Mouse (Mus musculus): ENCODE data around the gene Apol6. TPM values are rescaled to one million over a fixed set of nuclear protein-coding genes. Genes with fewer than 3 reads are reported as not detected.

Apol6 gene
- polyA plus RNA-seq, 1 experiment from 2014 or later = not detected

GRCm38 (mm10) chr15:77078786-77079185 lies 34.3 kb downstream of the Apol6 start:
- Histone ChIP-seq H3K36me3 (peaks cover 46% of the 10 kb centered on the region), H3K4me1 (no peaks in the 10 kb centered on the region), H3K27me3 (no peaks in the 10 kb centered on the region), H3K27ac (no peak overlapping the region), H3K9me3 (replicated peaks) (no peaks in the 10 kb centered on the region), H3K4me3 (no peak overlapping the region), H3K4me2 (replicated peaks) (no peak overlapping the region), H3K9ac (no peak overlapping the region)
- ATAC-seq (ENCODE audit: low FRiP score) = no peak
- 43% methylated on average over 3 of the region's 3 CpGs for WGBS

- no peak overlapping the region for H3K9ac ChIP-seq
- H3K4me3 ChIP-seq = no peak overlapping the region
- H3K4me1 ChIP-seq = no peaks in the 10 kb centered on the region
- no peaks in the 10 kb centered on the region for H3K27me3 ChIP-seq
- WGBS = 62% methylated on average over 14 of the region's 14 CpGs
- no peak for ATAC-seq (ENCODE audit: low FRiP score)
- peaks cover 46% of the 10 kb centered on the region for H3K36me3 ChIP-seq
- no peak overlapping the region for H3K4me2 ChIP-seq (replicated peaks)
- H3K9me3 ChIP-seq (replicated peaks) = no peaks in the 10 kb centered on the region
- no peak overlapping the region for H3K27ac ChIP-seq
Measured at GRCm38 (mm10) chr15:77079256-77079822, 34.8 kb downstream of the Apol6 start.

DNA sequence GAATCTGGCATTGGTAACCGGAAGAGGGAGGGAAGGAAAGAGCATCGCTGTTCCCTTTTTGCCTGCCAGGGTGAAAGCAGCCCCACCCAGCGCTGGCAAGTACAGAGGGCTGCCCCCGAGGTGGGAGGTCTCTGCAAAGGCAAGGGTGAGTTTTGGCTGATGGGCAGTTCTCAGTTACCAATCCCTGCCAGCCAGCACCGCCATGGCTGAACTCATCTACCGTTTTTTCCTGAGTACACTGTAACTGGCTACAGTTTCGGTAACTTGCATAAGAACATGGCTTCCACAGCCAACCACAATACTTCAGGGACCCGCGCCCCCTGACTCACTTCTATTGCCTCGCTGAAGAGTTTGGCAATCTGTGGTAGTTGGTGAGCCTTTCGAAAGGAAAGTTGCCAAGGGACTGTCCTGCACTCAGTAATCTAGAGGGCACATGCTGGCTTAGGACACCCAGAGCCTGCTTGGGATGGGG lies 35.4 kb downstream of the Apol6 start:
- Histone ChIP-seq H3K36me3 (peaks cover 52% of the 10 kb centered on the region), H3K27me3 (no peaks in the 10 kb centered on the region), H3K9me3 (replicated peaks) (no peaks in the 10 kb centered on the region), H3K27ac (no peak overlapping the region), H3K4me2 (replicated peaks) (no peak overlapping the region), H3K4me3 (no peak overlapping the region), H3K9ac (no peak overlapping the region), H3K4me1 (no peaks in the 10 kb centered on the region)
- 69% methylated on average over 11 of the region's 11 CpGs for WGBS
- ATAC-seq (ENCODE audit: low FRiP score) = no peak

DNA sequence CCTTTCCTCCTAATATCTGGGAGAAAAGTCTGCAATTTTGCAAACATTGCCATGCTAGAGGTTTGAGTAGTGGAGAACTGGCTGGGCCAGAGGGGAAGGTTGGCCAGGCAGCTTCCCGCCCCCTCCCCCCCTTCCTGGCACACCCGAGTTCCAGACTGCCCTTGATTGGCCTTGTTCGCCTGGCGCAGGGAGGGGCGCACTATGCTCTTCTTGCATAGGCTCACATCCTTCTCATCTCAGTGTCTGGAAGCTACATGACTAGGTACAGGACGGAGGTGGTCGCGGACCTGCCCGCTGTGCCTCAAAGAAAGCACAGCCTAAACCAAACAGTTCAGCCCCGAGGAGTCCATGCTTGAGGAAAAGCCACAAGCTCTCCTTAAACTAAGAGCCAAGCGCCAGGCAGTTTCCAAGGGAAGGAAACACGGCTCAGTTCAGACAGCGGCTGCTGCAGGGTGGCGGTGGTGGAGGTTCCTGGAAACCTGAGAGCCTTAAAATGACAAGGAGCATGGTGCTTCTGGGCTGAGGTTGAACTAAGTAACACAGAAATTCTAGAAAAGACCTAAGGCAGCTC lies 36.2 kb downstream of the Apol6 start:
- no peak overlapping the region for H3K9ac ChIP-seq
- 80% methylated on average over 14 of the region's 14 CpGs for WGBS
- H3K4me1 ChIP-seq = no peaks in the 10 kb centered on the region
- H3K4me3 ChIP-seq = no peak overlapping the region
- H3K36me3 ChIP-seq = peaks cover 61% of the 10 kb centered on the region
- H3K9me3 ChIP-seq (replicated peaks) = no peaks in the 10 kb centered on the region
- H3K4me2 ChIP-seq (replicated peaks) = no peak overlapping the region
- no peak overlapping the region for H3K27ac ChIP-seq
- no peak for ATAC-seq (ENCODE audit: low FRiP score)
- no peaks in the 10 kb centered on the region for H3K27me3 ChIP-seq

DNA sequence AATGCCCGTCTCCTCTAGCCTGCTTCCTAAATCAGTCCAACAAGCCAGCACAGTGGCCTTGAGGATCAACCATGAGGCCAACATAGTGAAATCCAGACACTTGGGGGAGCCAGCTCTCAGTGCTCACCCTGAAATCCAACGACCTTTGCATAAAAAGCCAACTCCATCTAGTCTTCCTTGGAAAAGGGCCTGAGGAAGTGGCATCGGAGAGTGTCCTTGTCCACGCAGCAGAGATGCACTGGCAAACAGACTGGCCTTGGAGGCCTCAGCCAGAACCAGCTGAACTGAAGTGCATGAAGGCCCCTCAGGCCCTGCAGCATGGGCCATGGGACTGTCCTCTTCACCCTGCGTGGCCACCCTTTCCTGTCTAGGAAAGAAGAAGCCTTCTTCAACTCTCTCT lies 36.9 kb downstream of the Apol6 start:
- 84% methylated on average over 5 of the region's 5 CpGs for WGBS
- H3K27ac ChIP-seq = no peak overlapping the region
- H3K36me3 ChIP-seq = peaks cover 60% of the 10 kb centered on the region
- H3K9me3 ChIP-seq (replicated peaks) = no peaks in the 10 kb centered on the region
- no peak for ATAC-seq (ENCODE audit: low FRiP score)
- H3K4me3 ChIP-seq = no peak overlapping the region
- no peaks in the 10 kb centered on the region for H3K27me3 ChIP-seq
- no peak overlapping the region for H3K9ac ChIP-seq
- no peak overlapping the region for H3K4me2 ChIP-seq (replicated peaks)
- no peaks in the 10 kb centered on the region for H3K4me1 ChIP-seq

DNA sequence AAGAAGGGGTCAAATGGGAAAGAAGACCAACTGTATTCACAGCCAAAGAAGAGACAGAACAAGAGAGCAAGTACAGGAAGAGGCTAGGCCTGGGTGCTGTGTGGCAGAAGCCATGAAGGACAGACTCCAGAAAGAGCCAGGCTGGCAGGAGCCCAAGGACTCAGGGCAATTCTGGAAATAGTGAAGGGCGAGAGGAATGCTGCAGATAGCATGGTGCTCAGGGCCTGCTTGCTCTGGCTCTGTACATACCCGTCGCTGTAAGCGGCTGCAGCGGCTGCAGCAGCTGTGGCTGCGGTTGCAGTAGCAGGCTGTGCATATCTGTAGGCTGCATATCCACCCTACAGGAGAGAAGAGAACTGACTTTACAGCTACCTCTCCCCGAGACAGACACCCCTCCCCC lies 41.3 kb downstream of the Apol6 start:
- WGBS = 94% methylated on average over 7 of the region's 7 CpGs
- Histone ChIP-seq H3K36me3 (peaks cover 58% of the 10 kb centered on the region), H3K27me3 (no peaks in the 10 kb centered on the region), H3K9me3 (replicated peaks) (no peaks in the 10 kb centered on the region), H3K27ac (no peak overlapping the region), H3K4me3 (no peak overlapping the region), H3K9ac (no peak overlapping the region), H3K4me1 (peaks cover 3% of the 10 kb centered on the region; the same call in 1 of the 2 replicates), H3K4me2 (replicated peaks) (no peak overlapping the region)
- ATAC-seq (ENCODE audit: low FRiP score) = no peak

DNA sequence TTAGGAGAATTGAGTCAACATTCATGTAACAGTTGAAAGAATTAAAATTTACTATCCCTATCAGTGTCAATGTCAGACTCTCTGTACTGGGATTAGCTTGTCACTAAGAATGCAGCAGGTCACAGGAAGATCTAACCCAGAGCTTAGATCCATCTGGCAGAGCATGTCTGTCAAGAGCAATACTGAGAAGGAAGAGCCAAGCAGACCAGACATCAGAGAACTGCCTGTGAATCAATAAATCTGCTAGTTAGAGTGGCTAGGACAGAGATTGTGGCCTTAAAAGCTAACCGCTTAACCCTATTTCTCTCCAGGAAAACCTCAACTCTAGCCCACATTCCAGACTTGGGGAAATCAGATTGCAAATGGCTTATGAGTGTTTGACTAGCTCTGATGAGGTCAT lies 42.0 kb downstream of the Apol6 start:
- Histone ChIP-seq H3K27me3 (no peaks in the 10 kb centered on the region), H3K4me3 (no peak overlapping the region), H3K9ac (no peak overlapping the region), H3K4me1 (peaks cover 3% of the 10 kb centered on the region; the same call in 1 of the 2 replicates), H3K4me2 (replicated peaks) (no peak overlapping the region), H3K9me3 (replicated peaks) (no peaks in the 10 kb centered on the region), H3K27ac (no peak overlapping the region), H3K36me3 (peaks cover 63% of the 10 kb centered on the region)
- ATAC-seq (ENCODE audit: low FRiP score) = no peak
- 92% methylated on average over 1 of the region's 1 CpGs for WGBS

GRCm38 (mm10) chr15:77089249-77089648 lies 44.7 kb downstream of the Apol6 start:
- no peak for ATAC-seq (ENCODE audit: low FRiP score)
- H3K4me2 ChIP-seq (replicated peaks) = no peak overlapping the region
- no peak overlapping the region for H3K27ac ChIP-seq

GRCm38 (mm10) chr15:77090531-77090930 lies 46.0 kb downstream of the Apol6 start:
- no peaks in the 10 kb centered on the region for H3K9me3 ChIP-seq (replicated peaks)
- H3K4me1 ChIP-seq = peaks cover 3% of the 10 kb centered on the region; the same call in 1 of the 2 replicates
- H3K27ac ChIP-seq = no peak overlapping the region
- H3K27me3 ChIP-seq = no peaks in the 10 kb centered on the region
- no peak overlapping the region for H3K9ac ChIP-seq
- peaks cover 64% of the 10 kb centered on the region for H3K36me3 ChIP-seq
- no peak overlapping the region for H3K4me3 ChIP-seq
- H3K4me2 ChIP-seq (replicated peaks) = no peak overlapping the region
- 85% methylated on average over 5 of the region's 5 CpGs for WGBS
- no peak for ATAC-seq (ENCODE audit: low FRiP score)

More at GRCm38 (mm10) chr15:77089249-77089648, 44.7 kb downstream of the Apol6 start:
- Histone ChIP-seq H3K4me1 (peaks cover 3% of the 10 kb centered on the region; the same call in 1 of the 2 replicates), H3K27me3 (no peaks in the 10 kb centered on the region), H3K9me3 (replicated peaks) (no peaks in the 10 kb centered on the region), H3K9ac (no peak overlapping the region), H3K36me3 (peaks cover 66% of the 10 kb centered on the region), H3K4me3 (no peak overlapping the region)
- WGBS = 65% methylated on average over 11 of the region's 11 CpGs

DNA sequence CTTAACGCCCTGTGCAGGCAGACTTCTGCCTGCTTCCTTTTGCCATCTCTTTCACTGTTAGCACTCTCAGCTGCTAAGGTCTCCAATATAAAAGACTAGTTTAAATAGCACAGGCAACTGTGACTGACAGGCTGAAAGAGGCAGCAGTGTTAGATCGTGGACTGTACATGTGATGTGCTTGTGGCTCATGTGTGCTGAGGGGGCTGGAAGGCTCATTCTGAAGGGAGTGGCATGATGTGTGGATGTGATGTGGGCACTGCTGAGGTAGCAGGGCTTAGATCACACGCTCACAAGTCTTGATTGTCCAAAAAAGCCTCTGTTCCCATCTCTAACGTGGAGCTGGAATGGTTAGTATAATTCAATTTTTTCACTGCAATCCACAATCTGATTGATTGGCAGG lies 46.9 kb downstream of the Apol6 start:
- Histone ChIP-seq H3K4me1 (peaks cover 3% of the 10 kb centered on the region; the same call in 1 of the 2 replicates), H3K9me3 (replicated peaks) (no peaks in the 10 kb centered on the region), H3K27ac (no peak overlapping the region), H3K36me3 (peaks cover 63% of the 10 kb centered on the region), H3K27me3 (no peaks in the 10 kb centered on the region), H3K4me2 (replicated peaks) (no peak overlapping the region), H3K4me3 (no peak overlapping the region), H3K9ac (no peak overlapping the region)
- WGBS = 80% methylated on average over 4 of the region's 4 CpGs
- no peak for ATAC-seq (ENCODE audit: low FRiP score)

DNA sequence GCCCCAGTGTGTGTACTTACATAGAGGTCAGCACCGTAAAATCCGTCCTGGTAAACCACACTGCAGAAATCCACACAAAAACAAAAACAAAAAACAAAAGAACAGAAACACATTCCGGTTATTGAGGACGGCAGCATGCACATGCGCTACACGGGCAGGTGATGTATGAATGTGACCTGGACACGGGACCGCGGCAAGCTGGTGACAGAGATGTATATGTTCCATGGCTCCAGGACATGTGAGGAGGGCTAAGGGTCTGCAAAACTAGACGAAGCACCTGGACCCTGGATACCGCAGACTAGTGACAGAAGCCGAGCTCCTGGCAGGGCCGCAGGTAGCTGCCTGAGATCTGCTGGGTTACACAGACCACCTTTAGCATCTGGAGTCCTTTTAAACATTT lies 49.9 kb downstream of the Apol6 start:
- no peak overlapping the region for H3K4me2 ChIP-seq (replicated peaks)
- H3K9ac ChIP-seq = no peak overlapping the region
- WGBS = 93% methylated on average over 13 of the region's 13 CpGs
- no peaks in the 10 kb centered on the region for H3K9me3 ChIP-seq (replicated peaks)
- H3K36me3 ChIP-seq = peaks cover 64% of the 10 kb centered on the region
- no peak overlapping the region for H3K27ac ChIP-seq
- no peak overlapping the region for H3K4me3 ChIP-seq
- no peak for ATAC-seq (ENCODE audit: low FRiP score)
- no peaks in the 10 kb centered on the region for H3K27me3 ChIP-seq
- peaks cover 3% of the 10 kb centered on the region; the same call in 1 of the 2 replicates for H3K4me1 ChIP-seq

DNA sequence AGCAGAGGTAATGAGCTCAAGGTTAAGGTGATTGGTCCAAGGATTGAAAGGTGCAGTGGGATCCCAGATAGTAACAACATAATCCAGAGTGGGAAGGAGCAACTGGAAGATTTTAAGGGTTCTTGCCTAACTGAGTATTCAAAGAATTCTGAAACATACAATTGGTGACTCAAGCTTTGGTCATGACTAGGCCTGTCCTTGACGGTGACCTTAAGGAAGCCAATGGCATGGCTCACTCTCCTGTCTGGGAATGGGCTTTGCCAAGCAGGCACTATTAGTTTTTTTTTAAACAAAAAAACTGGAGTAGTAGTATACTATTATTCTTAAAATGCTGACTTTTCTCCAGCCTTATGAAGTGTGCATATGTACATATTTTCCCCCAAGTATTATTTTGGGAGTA lies 50.7 kb downstream of the Apol6 start:
- Histone ChIP-seq H3K36me3 (peaks cover 70% of the 10 kb centered on the region), H3K27me3 (no peaks in the 10 kb centered on the region), H3K4me3 (no peak overlapping the region), H3K4me2 (replicated peaks) (no peak overlapping the region), H3K9ac (no peak overlapping the region), H3K9me3 (replicated peaks) (no peaks in the 10 kb centered on the region), H3K4me1 (0 out of 2 replicates have a peak, but pooled peaks cover 3% of the 10 kb centered on the region), H3K27ac (no peak overlapping the region)
- ATAC-seq (ENCODE audit: low FRiP score) = no peak
- WGBS = 92% methylated on average over 1 of the region's 1 CpGs

DNA sequence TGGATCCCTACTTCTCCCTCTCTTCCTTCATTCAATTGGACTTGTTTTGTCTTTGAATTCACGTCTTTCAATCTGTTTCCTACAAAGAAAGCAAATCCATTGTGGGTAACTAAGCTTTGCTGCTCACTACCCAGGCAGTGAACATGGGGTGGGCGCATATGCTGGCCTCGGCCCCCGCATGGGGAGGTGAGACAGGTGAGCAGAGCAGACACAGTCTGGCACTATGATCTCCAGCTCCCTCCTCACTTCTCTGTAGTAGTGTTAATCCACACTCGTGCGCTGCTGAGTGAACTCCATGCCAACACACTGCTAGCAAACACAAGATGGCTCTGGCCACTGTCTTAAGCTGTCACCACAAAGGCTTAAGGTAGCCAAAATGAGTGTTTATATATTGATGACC lies 52.8 kb downstream of the Apol6 start:
- no peak for ATAC-seq (ENCODE audit: low FRiP score)
- no peak overlapping the region for H3K4me3 ChIP-seq
- peaks cover 71% of the 10 kb centered on the region for H3K36me3 ChIP-seq
- no peak overlapping the region for H3K4me2 ChIP-seq (replicated peaks)
- no peak overlapping the region for H3K27ac ChIP-seq
- no peak overlapping the region for H3K9ac ChIP-seq
- H3K4me1 ChIP-seq = no peaks in the 10 kb centered on the region
- WGBS = 89% methylated on average over 6 of the region's 6 CpGs
- no peaks in the 10 kb centered on the region for H3K27me3 ChIP-seq
- H3K9me3 ChIP-seq (replicated peaks) = no peaks in the 10 kb centered on the region

All from hindbrain, embryonic 12.5 days (tissue).